Mouse (Mus musculus): ENCODE measurements at regions not wholly inside any gene's neighbourhood (a gene's known extent, or its start where the extent isn't known, plus 50 kb on each side); places are given as distances from the start of the nearest gene placed in this dataset.

- TF ChIP-seq CTCF (IDR thresholded peaks at IDR 0.05; ENCODE audit: insufficient read depth, low read length) (no peak), POLR2A (IDR thresholded peaks at IDR 0.05; ENCODE audit: borderline replicate concordance, extremely low read depth, low read depth, low read length) (no peak)
Measured at GRCm38 (mm10) chr1:71996234-71996619, 215.9 kb downstream of the Mreg start.

Measured in lung, adult 2 months (tissue).